Mouse (Mus musculus): ENCODE measurements around the gene Osm. TPM values are rescaled to one million over a fixed set of nuclear protein-coding genes. Genes with fewer than 3 reads are reported as not detected.

Gene Osm
- polyA plus RNA-seq, 2 experiments: 0.41 to 0.85 TPM

DNA sequence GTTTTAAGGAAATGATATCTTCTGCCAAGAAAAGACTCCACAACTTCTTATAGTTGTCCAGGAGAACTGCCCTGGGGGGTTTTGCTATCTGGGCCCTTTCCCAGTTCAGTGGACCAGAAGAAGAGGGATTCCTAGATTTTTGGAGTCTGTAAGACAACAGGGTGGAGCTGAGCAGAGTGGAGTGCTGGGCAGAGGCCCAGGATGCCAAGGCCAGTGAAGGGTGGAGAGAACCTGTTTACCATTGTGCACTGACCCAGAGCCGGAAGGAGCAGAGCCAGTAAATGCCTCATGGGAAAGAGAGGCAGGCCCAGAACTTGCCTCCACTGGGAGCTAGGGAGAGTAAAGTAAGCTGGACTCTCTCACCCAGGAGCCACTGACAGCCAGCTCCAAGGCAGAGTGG lies 38.5 kb upstream of the Osm start:
- Histone ChIP-seq H3K4me3 (ENCODE audit: insufficient read depth in 1 of 2, low read depth in 2 of 2, low read length in 2 of 2) (no peak overlapping the region), H3K27ac (no peak overlapping the region), H3K9me3 (ENCODE audit: control insufficient read depth, low read length) (no peaks in the 10 kb centered on the region), H3K36me3 (replicated peaks; ENCODE audit: control insufficient read depth, insufficient read depth, low read depth) (no peaks in the 10 kb centered on the region), H3K27me3 (ENCODE audit: control insufficient read depth, insufficient read depth, low read length) (no peaks in the 10 kb centered on the region), H3K9ac (replicated peaks) (no peak overlapping the region), H3K4me2 (ENCODE audit: low read depth) (no peak overlapping the region), H3K4me1 (replicated peaks; ENCODE audit: control insufficient read depth in 2 of 2, insufficient read depth in 2 of 2, low read length in 1 of 2) (no peaks in the 10 kb centered on the region)
- no peak for ATAC-seq (ENCODE audit: insufficient read depth)
- WGBS (ENCODE audit: insufficient replicate concordance): 77% methylated on average over 1 of the region's 1 CpGs
- no peak for TF ChIP-seq EP300 (IDR thresholded peaks at IDR 0.05; ENCODE audit: low read depth)
- TF ChIP-seq CTCF (IDR thresholded peaks at IDR 0.05; ENCODE audit: low read depth): no peak
- DNase-seq (ENCODE audit: low read depth in 3 of 3, low spot score in 3 of 3): no peak

- TF ChIP-seq CTCF (IDR thresholded peaks at IDR 0.05; ENCODE audit: low read depth): no peak
- TF ChIP-seq EP300 (IDR thresholded peaks at IDR 0.05; ENCODE audit: low read depth): no peak
- DNase-seq (ENCODE audit: low read depth in 3 of 3, low spot score in 3 of 3): no peak
- Histone ChIP-seq H3K36me3 (replicated peaks; ENCODE audit: control insufficient read depth, insufficient read depth, low read depth) (no peaks in the 10 kb centered on the region), H3K27ac (no peak overlapping the region), H3K9ac (replicated peaks) (no peak overlapping the region), H3K4me2 (ENCODE audit: low read depth) (no peak overlapping the region), H3K4me1 (replicated peaks; ENCODE audit: control insufficient read depth in 2 of 2, insufficient read depth in 2 of 2, low read length in 1 of 2) (peaks cover 0 to 7% of the 10 kb centered on the region in 2 experiments; a peak in 2 of 4 replicates), H3K4me3 (ENCODE audit: insufficient read depth in 1 of 2, low read depth in 2 of 2, low read length in 2 of 2) (no peak overlapping the region), H3K9me3 (ENCODE audit: control insufficient read depth, low read length) (no peaks in the 10 kb centered on the region), H3K27me3 (ENCODE audit: control insufficient read depth, insufficient read depth, low read length) (no peaks in the 10 kb centered on the region)
- ATAC-seq (ENCODE audit: insufficient read depth): no peak
- WGBS (ENCODE audit: insufficient replicate concordance): 70% methylated on average over 11 of the region's 11 CpGs
Measured at GRCm38 (mm10) chr11:4201981-4202700, 34.1 kb upstream of the Osm start.

- Histone ChIP-seq H3K4me1 (replicated peaks; ENCODE audit: control insufficient read depth in 2 of 2, insufficient read depth in 2 of 2, low read length in 1 of 2) (peaks cover 0 to 7% of the 10 kb centered on the region in 2 experiments; a peak in 2 of 4 replicates), H3K9me3 (ENCODE audit: control insufficient read depth, low read length) (no peaks in the 10 kb centered on the region), H3K36me3 (replicated peaks; ENCODE audit: control insufficient read depth, insufficient read depth, low read depth) (no peaks in the 10 kb centered on the region), H3K4me3 (ENCODE audit: insufficient read depth in 1 of 2, low read depth in 2 of 2, low read length in 2 of 2) (no peak overlapping the region), H3K27me3 (ENCODE audit: control insufficient read depth, insufficient read depth, low read length) (no peaks in the 10 kb centered on the region), H3K4me2 (ENCODE audit: low read depth) (no peak overlapping the region), H3K27ac (no peak overlapping the region), H3K9ac (replicated peaks) (no peak overlapping the region)
- no peak for DNase-seq (ENCODE audit: low read depth in 3 of 3, low spot score in 3 of 3)
- TF ChIP-seq EP300 (IDR thresholded peaks at IDR 0.05; ENCODE audit: low read depth): no peak
- no peak for TF ChIP-seq CTCF (IDR thresholded peaks at IDR 0.05; ENCODE audit: low read depth)
- WGBS (ENCODE audit: insufficient replicate concordance): 39% methylated on average over 12 of the region's 12 CpGs
- no peak for ATAC-seq (ENCODE audit: insufficient read depth)
Measured at GRCm38 (mm10) chr11:4202995-4203704, 33.1 kb upstream of the Osm start.

DNA sequence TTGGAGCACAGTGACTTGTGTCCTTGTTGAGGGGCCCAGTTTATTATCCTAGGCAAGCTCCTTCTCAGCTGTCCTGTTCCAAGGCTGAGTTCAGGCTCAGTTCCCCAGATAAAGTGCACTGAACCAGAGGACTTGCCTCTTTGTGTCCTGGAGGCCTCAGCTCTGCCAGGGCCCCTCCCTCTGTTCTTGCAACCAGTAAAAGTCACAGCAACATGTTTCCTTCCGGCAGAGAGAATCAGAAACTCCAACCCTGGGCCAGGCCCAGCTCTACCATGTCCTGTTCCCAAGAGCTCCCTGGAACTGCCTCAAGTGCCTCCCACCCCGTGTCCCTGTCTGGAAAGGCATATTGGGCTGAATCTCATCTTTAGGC lies 32.5 kb upstream of the Osm start:
- ATAC-seq (ENCODE audit: insufficient read depth) (no peak), DNase-seq (ENCODE audit: low read depth in 3 of 3, low spot score in 3 of 3) (no peak)
- no peak overlapping the region for H3K27ac ChIP-seq
- peaks cover 0 to 7% of the 10 kb centered on the region in 2 experiments; a peak in 2 of 4 replicates for H3K4me1 ChIP-seq (replicated peaks; ENCODE audit: control insufficient read depth in 2 of 2, insufficient read depth in 2 of 2, low read length in 1 of 2)
- H3K4me2 ChIP-seq (ENCODE audit: low read depth): no peak overlapping the region
- no peak overlapping the region for H3K4me3 ChIP-seq (ENCODE audit: insufficient read depth in 1 of 2, low read depth in 2 of 2, low read length in 2 of 2)
- TF ChIP-seq CTCF (IDR thresholded peaks at IDR 0.05; ENCODE audit: low read depth): no peak
- no peak for TF ChIP-seq EP300 (IDR thresholded peaks at IDR 0.05; ENCODE audit: low read depth)
- no peak overlapping the region for H3K9ac ChIP-seq (replicated peaks)
- H3K36me3 ChIP-seq (replicated peaks; ENCODE audit: control insufficient read depth, insufficient read depth, low read depth): no peaks in the 10 kb centered on the region
- 29% methylated on average over 2 of the region's 2 CpGs for WGBS (ENCODE audit: insufficient replicate concordance)
- no peaks in the 10 kb centered on the region for H3K27me3 ChIP-seq (ENCODE audit: control insufficient read depth, insufficient read depth, low read length)
- no peaks in the 10 kb centered on the region for H3K9me3 ChIP-seq (ENCODE audit: control insufficient read depth, low read length)

DNA sequence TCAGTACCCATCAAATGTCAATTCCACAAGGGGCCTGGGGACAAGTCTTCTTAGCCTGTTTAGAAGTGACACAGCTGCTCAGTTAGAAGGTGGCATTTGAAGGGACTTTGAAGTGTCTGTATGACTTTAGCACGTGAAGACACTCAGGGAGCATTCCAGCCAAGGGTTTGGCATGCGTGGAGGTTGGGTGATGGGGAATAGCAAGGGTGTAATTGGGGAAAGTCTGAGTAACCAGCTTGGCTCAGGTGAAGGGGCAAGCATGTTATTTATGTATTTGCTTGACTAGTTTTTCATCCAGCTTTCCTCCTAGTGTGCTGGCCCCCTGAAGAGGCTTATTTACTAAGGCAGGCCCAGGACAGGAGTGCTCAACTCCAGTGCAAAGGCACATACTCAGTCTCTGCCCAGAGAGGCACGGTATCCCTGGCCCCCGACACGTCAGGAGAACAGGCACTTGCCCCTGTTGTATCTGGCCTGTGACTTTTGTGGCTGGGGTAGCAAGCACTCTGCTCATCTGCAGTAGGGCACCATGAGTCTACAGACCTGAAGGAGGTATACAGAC lies 31.0 kb upstream of the Osm start:
- Histone ChIP-seq H3K27ac (no peak overlapping the region), H3K4me1 (replicated peaks; ENCODE audit: control insufficient read depth in 2 of 2, insufficient read depth in 2 of 2, low read length in 1 of 2) (peaks cover 0 to 7% of the 10 kb centered on the region in 2 experiments; a peak in 2 of 4 replicates), H3K27me3 (ENCODE audit: control insufficient read depth, insufficient read depth, low read length) (no peaks in the 10 kb centered on the region), H3K9me3 (ENCODE audit: control insufficient read depth, low read length) (no peaks in the 10 kb centered on the region), H3K4me3 (ENCODE audit: insufficient read depth in 1 of 2, low read depth in 2 of 2, low read length in 2 of 2) (no peak overlapping the region), H3K4me2 (ENCODE audit: low read depth) (no peak overlapping the region), H3K36me3 (replicated peaks; ENCODE audit: control insufficient read depth, insufficient read depth, low read depth) (no peaks in the 10 kb centered on the region), H3K9ac (replicated peaks) (no peak overlapping the region)
- WGBS (ENCODE audit: insufficient replicate concordance): 87% methylated on average over 5 of the region's 5 CpGs
- no peak for ATAC-seq (ENCODE audit: insufficient read depth)
- DNase-seq (ENCODE audit: low read depth in 3 of 3, low spot score in 3 of 3): no peak
- TF ChIP-seq EP300 (IDR thresholded peaks at IDR 0.05; ENCODE audit: low read depth) (no peak), CTCF (IDR thresholded peaks at IDR 0.05; ENCODE audit: low read depth) (no peak)

Measured in liver, embryonic 14.5 days (tissue).